Mouse (Mus musculus): Measurements from ENCODE around the gene Ablim1. TPM values are rescaled to one million over a fixed set of nuclear protein-coding genes. Genes with fewer than 3 reads are reported as not detected.

Ablim1 gene
- polyA plus RNA-seq, 1 experiment from 2014 or later, result 11.6 TPM

- H3K27me3 ChIP-seq (replicated peaks; ENCODE audit: control insufficient read depth, insufficient read depth, low read length), result no peaks in the 10 kb centered on the region
- no peak overlapping the region for H3K27ac ChIP-seq (ENCODE audit: low read depth, low read length)
- 41% methylated on average over 13 of the region's 13 CpGs for WGBS
- H3K9me3 ChIP-seq (ENCODE audit: control insufficient read depth, low read length), result no peaks in the 10 kb centered on the region
- H3K4me1 ChIP-seq (replicated peaks; ENCODE audit: control insufficient read depth, insufficient read depth, low read length), result peaks cover 10% of the 10 kb centered on the region
- H3K4me2 ChIP-seq, result peak overlapping the region; percentile 39
- 0 out of 2 replicates have a peak overlapping the region, but pooled peaks have one; percentile 15 for H3K4me3 ChIP-seq (ENCODE audit: low read depth, low read length)
- DNase-seq (ENCODE audit: low spot score) (no peak), ATAC-seq (replicated peaks; ENCODE audit: low FRiP score) (peak; percentile 60)
- H3K36me3 ChIP-seq (ENCODE audit: control insufficient read depth, insufficient read depth, low read length), result no peaks in the 10 kb centered on the region
- no peak overlapping the region for H3K9ac ChIP-seq (ENCODE audit: low read depth, low read length)
These were observed 41.7 kb downstream of the Ablim1 start for GRCm38 (mm10) chr19:57272824-57273613.

DNA sequence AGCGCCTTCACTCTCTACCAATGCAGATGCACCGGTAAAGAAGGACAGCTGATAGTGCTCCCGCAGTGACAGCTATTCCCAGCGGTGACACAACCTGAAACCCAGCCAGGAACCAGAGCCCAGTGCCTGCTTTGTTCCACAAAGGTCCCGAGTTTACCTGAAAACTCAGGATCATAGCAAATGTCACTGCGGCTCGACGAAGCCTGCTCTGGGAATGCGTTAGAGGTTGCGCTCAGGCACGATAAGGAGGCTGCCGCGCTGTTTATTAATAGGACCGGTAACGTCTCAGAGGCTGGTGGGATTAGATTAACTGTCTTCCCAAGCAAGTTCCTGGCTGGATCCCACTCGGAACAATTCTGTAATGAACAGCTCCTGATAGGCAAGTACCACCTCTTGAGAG is 43.0 kb downstream of the Ablim1 start:
- WGBS, result 74% methylated on average over 16 of the region's 16 CpGs
- no peaks in the 10 kb centered on the region for H3K36me3 ChIP-seq (ENCODE audit: control insufficient read depth, insufficient read depth, low read length)
- H3K4me1 ChIP-seq (replicated peaks; ENCODE audit: control insufficient read depth, insufficient read depth, low read length), result peaks cover 10% of the 10 kb centered on the region
- no peaks in the 10 kb centered on the region for H3K27me3 ChIP-seq (replicated peaks; ENCODE audit: control insufficient read depth, insufficient read depth, low read length)
- DNase-seq (ENCODE audit: low spot score) (no peak), ATAC-seq (replicated peaks; ENCODE audit: low FRiP score) (no peak)
- no peak overlapping the region for H3K27ac ChIP-seq (ENCODE audit: low read depth, low read length)
- H3K9ac ChIP-seq (ENCODE audit: low read depth, low read length), result no peak overlapping the region
- H3K9me3 ChIP-seq (ENCODE audit: control insufficient read depth, low read length), result no peaks in the 10 kb centered on the region
- no peak overlapping the region for H3K4me2 ChIP-seq
- H3K4me3 ChIP-seq (ENCODE audit: low read depth, low read length), result no peak overlapping the region

DNA sequence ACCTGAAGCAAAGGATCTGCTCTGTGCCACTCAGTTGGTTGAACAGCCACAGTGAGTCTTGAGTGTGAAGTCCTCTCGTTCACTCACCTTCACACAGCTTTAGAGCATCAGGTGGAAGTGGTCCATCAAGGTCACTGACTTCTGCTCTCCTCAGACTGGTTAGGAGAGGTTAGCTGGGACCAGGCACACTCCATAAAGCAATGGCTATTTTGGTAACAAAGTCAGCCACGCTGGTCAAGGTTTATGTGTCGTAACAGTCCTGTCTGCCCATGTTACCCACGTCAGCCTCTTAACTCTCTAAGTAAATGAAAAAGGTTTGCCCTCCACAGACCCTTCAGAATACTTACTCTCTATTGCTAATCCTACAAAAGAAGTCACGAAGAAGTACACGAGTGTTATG is 44.0 kb downstream of the Ablim1 start:
- no peak overlapping the region for H3K4me2 ChIP-seq
- 81% methylated on average over 6 of the region's 6 CpGs for WGBS

GRCm38 (mm10) chr19:57269791-57270190 is 44.9 kb downstream of the Ablim1 start:
- no peak overlapping the region for H3K27ac ChIP-seq (ENCODE audit: low read depth, low read length)
- no peak overlapping the region for H3K9ac ChIP-seq (ENCODE audit: low read depth, low read length)
- DNase-seq (ENCODE audit: low spot score) (no peak), ATAC-seq (replicated peaks; ENCODE audit: low FRiP score) (no peak)
- H3K4me2 ChIP-seq, result no peak overlapping the region
- H3K27me3 ChIP-seq (replicated peaks; ENCODE audit: control insufficient read depth, insufficient read depth, low read length), result no peaks in the 10 kb centered on the region
- peaks cover 10% of the 10 kb centered on the region for H3K4me1 ChIP-seq (replicated peaks; ENCODE audit: control insufficient read depth, insufficient read depth, low read length)
- no peak overlapping the region for H3K4me3 ChIP-seq (ENCODE audit: low read depth, low read length)
- no peaks in the 10 kb centered on the region for H3K9me3 ChIP-seq (ENCODE audit: control insufficient read depth, low read length)
- no peaks in the 10 kb centered on the region for H3K36me3 ChIP-seq (ENCODE audit: control insufficient read depth, insufficient read depth, low read length)
- WGBS, result 76% methylated on average over 6 of the region's 6 CpGs

More for the DNA sequence above, 44.0 kb downstream of the Ablim1 start:
- Histone ChIP-seq H3K4me1 (replicated peaks; ENCODE audit: control insufficient read depth, insufficient read depth, low read length) (peaks cover 10% of the 10 kb centered on the region), H3K4me3 (ENCODE audit: low read depth, low read length) (no peak overlapping the region), H3K27ac (ENCODE audit: low read depth, low read length) (no peak overlapping the region), H3K9me3 (ENCODE audit: control insufficient read depth, low read length) (no peaks in the 10 kb centered on the region), H3K27me3 (replicated peaks; ENCODE audit: control insufficient read depth, insufficient read depth, low read length) (no peaks in the 10 kb centered on the region), H3K36me3 (ENCODE audit: control insufficient read depth, insufficient read depth, low read length) (no peaks in the 10 kb centered on the region), H3K9ac (ENCODE audit: low read depth, low read length) (no peak overlapping the region)
- ATAC-seq (replicated peaks; ENCODE audit: low FRiP score), result no peak
- DNase-seq (ENCODE audit: low spot score), result no peak

DNA sequence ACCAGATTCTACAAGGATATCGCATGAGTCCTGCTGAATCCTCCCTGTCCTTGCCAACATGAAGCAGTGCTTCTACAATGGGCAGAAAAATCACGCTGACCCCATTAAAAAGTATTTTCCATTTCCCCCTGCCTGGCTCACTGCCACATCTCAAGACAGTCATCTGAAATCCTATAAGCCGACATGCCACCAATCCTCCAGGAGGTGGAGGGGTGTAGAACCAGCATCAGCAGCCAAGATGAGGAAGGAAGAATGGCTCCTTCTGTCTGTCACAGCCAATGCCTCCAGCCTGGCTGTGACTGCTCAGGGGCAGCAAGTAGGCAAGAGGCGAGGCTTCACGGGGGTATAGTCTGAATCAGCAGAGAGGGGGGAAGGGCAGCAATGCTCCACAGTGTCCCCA is 47.2 kb downstream of the Ablim1 start:
- ATAC-seq (replicated peaks; ENCODE audit: low FRiP score) (no peak), DNase-seq (ENCODE audit: low spot score) (no peak)
- no peaks in the 10 kb centered on the region for H3K27me3 ChIP-seq (replicated peaks; ENCODE audit: control insufficient read depth, insufficient read depth, low read length)
- H3K4me1 ChIP-seq (replicated peaks; ENCODE audit: control insufficient read depth, insufficient read depth, low read length), result peaks cover 2% of the 10 kb centered on the region; the same call in 1 of the 2 replicates
- H3K36me3 ChIP-seq (ENCODE audit: control insufficient read depth, insufficient read depth, low read length), result no peaks in the 10 kb centered on the region
- H3K9me3 ChIP-seq (ENCODE audit: control insufficient read depth, low read length), result no peaks in the 10 kb centered on the region
- H3K4me3 ChIP-seq (ENCODE audit: low read depth, low read length), result no peak overlapping the region
- no peak overlapping the region for H3K27ac ChIP-seq (ENCODE audit: low read depth, low read length)
- no peak overlapping the region for H3K9ac ChIP-seq (ENCODE audit: low read depth, low read length)
- H3K4me2 ChIP-seq, result no peak overlapping the region
- 56% methylated on average over 5 of the region's 5 CpGs for WGBS

GRCm38 (mm10) chr19:57266374-57267085 is 48.2 kb downstream of the Ablim1 start:
- H3K27ac ChIP-seq (ENCODE audit: low read depth, low read length), result no peak overlapping the region
- no peak overlapping the region for H3K9ac ChIP-seq (ENCODE audit: low read depth, low read length)
- no peaks in the 10 kb centered on the region for H3K4me1 ChIP-seq (replicated peaks; ENCODE audit: control insufficient read depth, insufficient read depth, low read length)
- no peak for DNase-seq (ENCODE audit: low spot score)
- no peaks in the 10 kb centered on the region for H3K27me3 ChIP-seq (replicated peaks; ENCODE audit: control insufficient read depth, insufficient read depth, low read length)
- no peaks in the 10 kb centered on the region for H3K36me3 ChIP-seq (ENCODE audit: control insufficient read depth, insufficient read depth, low read length)
- ATAC-seq (replicated peaks; ENCODE audit: low FRiP score), result no peak
- H3K4me3 ChIP-seq (ENCODE audit: low read depth, low read length), result no peak overlapping the region
- H3K4me2 ChIP-seq, result no peak overlapping the region
- 69% methylated on average over 10 of the region's 10 CpGs for WGBS
- H3K9me3 ChIP-seq (ENCODE audit: control insufficient read depth, low read length), result no peaks in the 10 kb centered on the region

DNA sequence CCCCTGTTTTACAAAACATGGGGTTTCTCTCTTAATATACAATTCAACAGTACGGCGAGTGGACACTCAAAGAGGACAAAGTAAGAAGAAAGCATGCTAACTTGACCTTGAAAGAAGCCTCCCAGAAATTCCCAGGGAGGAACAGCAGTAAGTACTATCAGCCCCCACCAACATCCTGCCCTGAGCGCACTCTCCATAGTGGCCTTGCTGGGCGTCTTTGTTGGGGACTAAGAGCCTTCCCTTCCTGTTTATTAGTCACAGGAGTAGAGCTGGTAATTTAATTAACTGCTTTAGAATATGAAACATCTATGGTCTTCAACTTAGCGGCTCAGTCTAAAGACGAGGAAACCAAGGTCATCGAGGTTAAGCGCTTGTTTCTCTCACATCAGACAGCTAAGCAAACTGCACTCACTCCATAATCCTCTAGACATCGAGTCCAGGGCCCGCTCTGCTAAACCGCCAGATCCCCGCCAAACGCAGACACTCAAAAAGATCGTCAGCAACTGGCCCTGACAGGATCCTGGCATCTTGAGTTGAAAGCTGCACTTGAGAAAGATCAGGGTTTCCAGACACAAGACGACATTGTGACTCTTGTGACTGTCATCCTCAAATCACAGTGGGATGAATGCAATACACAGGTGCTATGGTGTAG is 50.3 kb downstream of the Ablim1 start:
- Histone ChIP-seq H3K4me2 (no peak overlapping the region), H3K9me3 (ENCODE audit: control insufficient read depth, low read length) (no peaks in the 10 kb centered on the region), H3K36me3 (ENCODE audit: control insufficient read depth, insufficient read depth, low read length) (no peaks in the 10 kb centered on the region), H3K27ac (ENCODE audit: low read depth, low read length) (no peak overlapping the region), H3K9ac (ENCODE audit: low read depth, low read length) (no peak overlapping the region), H3K4me3 (ENCODE audit: low read depth, low read length) (no peak overlapping the region), H3K4me1 (replicated peaks; ENCODE audit: control insufficient read depth, insufficient read depth, low read length) (no peaks in the 10 kb centered on the region), H3K27me3 (replicated peaks; ENCODE audit: control insufficient read depth, insufficient read depth, low read length) (no peaks in the 10 kb centered on the region)
- no peak for ATAC-seq (replicated peaks; ENCODE audit: low FRiP score)
- DNase-seq (ENCODE audit: low spot score), result no peak
- 45% methylated on average over 15 of the region's 15 CpGs for WGBS

- 74% methylated on average over 12 of the region's 12 CpGs for WGBS
- H3K36me3 ChIP-seq (ENCODE audit: control insufficient read depth, insufficient read depth, low read length), result no peaks in the 10 kb centered on the region
- H3K4me1 ChIP-seq (replicated peaks; ENCODE audit: control insufficient read depth, insufficient read depth, low read length), result peaks cover 9% of the 10 kb centered on the region
- H3K4me2 ChIP-seq, result no peak overlapping the region
- H3K9me3 ChIP-seq (ENCODE audit: control insufficient read depth, low read length), result no peaks in the 10 kb centered on the region
- no peak overlapping the region for H3K27ac ChIP-seq (ENCODE audit: low read depth, low read length)
- no peaks in the 10 kb centered on the region for H3K27me3 ChIP-seq (replicated peaks; ENCODE audit: control insufficient read depth, insufficient read depth, low read length)
- ATAC-seq (replicated peaks; ENCODE audit: low FRiP score) (no peak), DNase-seq (ENCODE audit: low spot score) (no peak)
- no peak overlapping the region for H3K9ac ChIP-seq (ENCODE audit: low read depth, low read length)
- no peak overlapping the region for H3K4me3 ChIP-seq (ENCODE audit: low read depth, low read length)
These were observed 56.9 kb downstream of the Ablim1 start for GRCm38 (mm10) chr19:57257801-57258200.
